Mouse (Mus musculus): ENCODE measurements around the gene Rap1gap2.

The Rap1gap2 gene

GRCm38 (mm10) chr11:74537352-74537751, 73.4 kb downstream of the Rap1gap2 start:
- in situ Hi-C loops (cut with MboI, MseI): no loop called here

- in situ Hi-C loops (cut with MboI, MseI): no loop called here
Observed at GRCm38 (mm10) chr11:74536140-74536842, 74.4 kb downstream of the Rap1gap2 start.

- in situ Hi-C loops (cut with MboI, MseI): no loop called here
Observed at GRCm38 (mm10) chr11:74534380-74534779, 76.3 kb downstream of the Rap1gap2 start.

- in situ Hi-C loops (cut with MboI, MseI): no loop called here
Observed at GRCm38 (mm10) chr11:74533050-74533449, 77.7 kb downstream of the Rap1gap2 start.

GRCm38 (mm10) chr11:74532401-74532800, 78.3 kb downstream of the Rap1gap2 start:
- in situ Hi-C loops (cut with MboI, MseI): no loop called here

GRCm38 (mm10) chr11:74531725-74532124, 79.0 kb downstream of the Rap1gap2 start:
- in situ Hi-C loops (cut with MboI, MseI): no loop called here

GRCm38 (mm10) chr11:74529803-74530202, 80.9 kb downstream of the Rap1gap2 start:
- in situ Hi-C loops (cut with MboI, MseI): loop anchor here (5.0 to 10.0 kb wide), 2 partner anchors 153 to 1855 kb away; no protein-coding TSS in a partner anchor

- in situ Hi-C loops (cut with MboI, MseI): loop anchor here (5.0 to 10.0 kb wide), 2 partner anchors 150 to 1853 kb away; no protein-coding TSS in a partner anchor
Observed at GRCm38 (mm10) chr11:74527555-74527954, 83.2 kb downstream of the Rap1gap2 start.

GRCm38 (mm10) chr11:74526180-74527158, 84.2 kb downstream of the Rap1gap2 start:
- in situ Hi-C loops (cut with MboI, MseI): loop anchor here (5.0 to 10.0 kb wide), 2 partner anchors 149 to 1852 kb away; no protein-coding TSS in a partner anchor

- in situ Hi-C loops (cut with MboI, MseI): loop anchor here (5.0 to 10.0 kb wide), 2 partner anchors 148 to 1851 kb away; no protein-coding TSS in a partner anchor
Observed at GRCm38 (mm10) chr11:74525605-74526004, 85.1 kb downstream of the Rap1gap2 start.

GRCm38 (mm10) chr11:74525205-74525604, 85.5 kb downstream of the Rap1gap2 start:
- in situ Hi-C loops (cut with MboI, MseI): loop anchor here (5.0 to 10.0 kb wide), 2 partner anchors 148 to 1850 kb away; no protein-coding TSS in a partner anchor

GRCm38 (mm10) chr11:74524050-74524965, 86.4 kb downstream of the Rap1gap2 start:
- in situ Hi-C loops (cut with MboI, MseI): loop anchor here (10.0 kb wide), 1 partner anchor 1850 kb away; no protein-coding TSS in a partner anchor

GRCm38 (mm10) chr11:74523210-74523951, 87.3 kb downstream of the Rap1gap2 start:
- in situ Hi-C loops (cut with MboI, MseI): loop anchor here (10.0 kb wide), 1 partner anchor 1849 kb away; no protein-coding TSS in a partner anchor

GRCm38 (mm10) chr11:74522487-74523209, 88.1 kb downstream of the Rap1gap2 start:
- in situ Hi-C loops (cut with MboI, MseI): loop anchor here (10.0 kb wide), 1 partner anchor 1848 kb away; no protein-coding TSS in a partner anchor

GRCm38 (mm10) chr11:74521981-74522486, 88.7 kb downstream of the Rap1gap2 start:
- in situ Hi-C loops (cut with MboI, MseI): loop anchor here (10.0 kb wide), 1 partner anchor 1847 kb away; no protein-coding TSS in a partner anchor

GRCm38 (mm10) chr11:74520201-74520600, 90.5 kb downstream of the Rap1gap2 start:
- in situ Hi-C loops (cut with MboI, MseI): loop anchor here (10.0 kb wide), 1 partner anchor 1845 kb away; no protein-coding TSS in a partner anchor

- in situ Hi-C loops (cut with MboI, MseI): no loop called here
Observed at GRCm38 (mm10) chr11:74516112-74516511, 94.6 kb downstream of the Rap1gap2 start.

- in situ Hi-C loops (cut with MboI, MseI): no loop called here
Observed at GRCm38 (mm10) chr11:74515046-74515445, 95.7 kb downstream of the Rap1gap2 start.

- in situ Hi-C loops (cut with MboI, MseI): no loop called here
Observed at GRCm38 (mm10) chr11:74512595-74512994, 98.1 kb downstream of the Rap1gap2 start.
